ENCODE assay signal across 23 mouse cellular contexts in genomic region chr11:62270851-62271250, GRCm38 (mm10). TPM values are rescaled to one million over a fixed set of nuclear protein-coding genes. Genes with fewer than 3 reads are reported as not detected.
DNase-seq lines count a peak whose midpoint lies in the region; ATAC-seq lines count a peak whose summit lies in the region.
"Had no signal": no experiment of that assay in that cellular context is flagged by ENCODE, and none has a peak within 500 bp of the region (broad histone marks: within the 10 kb centered on the region; RNA-seq: fewer than 3 reads in every experiment).

No protein-coding gene starts in this region.

- DNase-seq in embryo, embryonic 10 days (ENCODE audit: low spot score): peak; percentile 30
- DNase-seq in embryo, embryonic 9.5 days (ENCODE audit: extremely low spot score): no peak
- DNase-seq in kidney, adult 9 months: no peak
- peak; percentile 79 for DNase-seq in midbrain, embryonic 11.5 days (ENCODE audit: low spot score, missing footprints)
- no peak for DNase-seq in midbrain, embryonic 10.5 days (ENCODE audit: low spot score)
- DNase-seq in embryonic facial prominence, embryonic 14.5 days (ENCODE audit: low spot score): peak; percentile 26
- DNase-seq: adrenal gland, adult 8-10 months; adrenal gland, postnatal 25 days; cerebellum, adult 11-12 months; cerebellum, adult 8-10 months; cerebellum, postnatal 10 days; cerebellum, postnatal 36 days; forebrain, postnatal 0 days; gastrocnemius, adult 2 months; gastrocnemius, postnatal 14 days; heart, adult 11 months had no signal

- no peaks in the 10 kb centered on the region for H3K27me3 ChIP-seq in kidney, embryonic 16.5 days (ENCODE audit: insufficient read depth, low read length)
- no peaks in the 10 kb centered on the region for H3K27me3 ChIP-seq in midbrain, embryonic 11.5 days (ENCODE audit: control insufficient read depth, insufficient read depth, low read length)
- peaks cover 21% of the 10 kb centered on the region; the same call in 1 of the 2 replicates for H3K27me3 ChIP-seq in midbrain, embryonic 10.5 days (ENCODE audit: low read depth, poor library complexity, severe bottlenecking)
- no peaks in the 10 kb centered on the region for H3K27me3 ChIP-seq in embryonic facial prominence, embryonic 14.5 days (replicated peaks; ENCODE audit: control insufficient read depth, insufficient read depth, low read length)
- H3K27me3 ChIP-seq: embryonic facial prominence, embryonic 15.5 days; hindbrain, embryonic 12.5 days; hindbrain, embryonic 15.5 days had no signal

- WGBS in kidney, embryonic 16.5 days: 43% methylated on average over 5 of the region's 5 CpGs
- 72% methylated on average over 5 of the region's 5 CpGs for WGBS in midbrain, embryonic 11.5 days
- 67% methylated on average over 5 of the region's 5 CpGs for WGBS in midbrain, embryonic 10.5 days
- WGBS in embryonic facial prominence, embryonic 14.5 days: 40% methylated on average over 5 of the region's 5 CpGs

- no peaks in the 10 kb centered on the region for H3K9me3 ChIP-seq in kidney, embryonic 16.5 days (ENCODE audit: low read length)
- H3K9me3 ChIP-seq in midbrain, embryonic 11.5 days (ENCODE audit: control insufficient read depth, low read length): no peaks in the 10 kb centered on the region
- H3K9me3 ChIP-seq in midbrain, embryonic 10.5 days (replicated peaks): no peaks in the 10 kb centered on the region
- no peaks in the 10 kb centered on the region for H3K9me3 ChIP-seq in embryonic facial prominence, embryonic 14.5 days (ENCODE audit: control insufficient read depth, low read length)
- H3K9me3 ChIP-seq: embryonic facial prominence, embryonic 15.5 days; hindbrain, embryonic 12.5 days; hindbrain, embryonic 15.5 days had no signal

- no peak overlapping the region for H3K4me3 ChIP-seq in kidney, embryonic 16.5 days (ENCODE audit: low read length)
- H3K4me3 ChIP-seq in midbrain, embryonic 11.5 days (ENCODE audit: low read depth, low read length): no peak overlapping the region
- no peak overlapping the region for H3K4me3 ChIP-seq in midbrain, embryonic 10.5 days
- H3K4me3 ChIP-seq in embryonic facial prominence, embryonic 14.5 days (ENCODE audit: low read depth, low read length): no peak overlapping the region
- H3K4me3 ChIP-seq: embryonic facial prominence, embryonic 15.5 days; gastrocnemius, adult 2 months; hindbrain, embryonic 12.5 days; hindbrain, embryonic 15.5 days had no signal

- peaks cover 3% of the 10 kb centered on the region; the same call in 1 of the 2 replicates for H3K4me1 ChIP-seq in kidney, embryonic 16.5 days (ENCODE audit: insufficient read depth, low read length)
- peaks cover 2% of the 10 kb centered on the region; the same call in 1 of the 2 replicates for H3K4me1 ChIP-seq in midbrain, embryonic 11.5 days (ENCODE audit: control insufficient read depth, insufficient read depth, low read length)
- H3K4me1 ChIP-seq in midbrain, embryonic 10.5 days: peaks cover 29% of the 10 kb centered on the region
- H3K4me1 ChIP-seq in embryonic facial prominence, embryonic 14.5 days (ENCODE audit: control insufficient read depth, insufficient read depth, low read length): peaks cover 10% of the 10 kb centered on the region; the same call in 1 of the 2 replicates

- H3K4me2 ChIP-seq in kidney, embryonic 16.5 days (replicated peaks; ENCODE audit: low read depth, low read length): no peak overlapping the region
- H3K4me2 ChIP-seq in midbrain, embryonic 11.5 days: no peak overlapping the region
- no peak overlapping the region for H3K4me2 ChIP-seq in embryonic facial prominence, embryonic 14.5 days (ENCODE audit: low read depth, low read length)
- H3K4me2 ChIP-seq: embryonic facial prominence, embryonic 15.5 days; heart, embryonic 11.5 days; hindbrain, embryonic 12.5 days; hindbrain, embryonic 15.5 days had no signal

- H3K36me3 ChIP-seq in kidney, embryonic 16.5 days (ENCODE audit: insufficient read depth, low read length): no peaks in the 10 kb centered on the region
- H3K36me3 ChIP-seq in midbrain, embryonic 11.5 days (ENCODE audit: control insufficient read depth, insufficient read depth, low read length): no peaks in the 10 kb centered on the region
- H3K36me3 ChIP-seq in midbrain, embryonic 10.5 days: no peaks in the 10 kb centered on the region
- 0 out of 2 replicates have a peak, but pooled peaks cover 6% of the 10 kb centered on the region for H3K36me3 ChIP-seq in embryonic facial prominence, embryonic 14.5 days (ENCODE audit: control insufficient read depth, insufficient read depth, low read length)
- H3K36me3 ChIP-seq: hindbrain, embryonic 12.5 days; hindbrain, embryonic 15.5 days had no signal

- no peak for ATAC-seq in kidney, embryonic 16.5 days (ENCODE audit: low FRiP score, low TSS enrichment)
- no peak for ATAC-seq in midbrain, embryonic 11.5 days (ENCODE audit: low FRiP score)
- no peak for ATAC-seq in embryonic facial prominence, embryonic 14.5 days (ENCODE audit: low read depth)
- ATAC-seq: activated CD4-positive, CD25-positive, alpha-beta regulatory T cell, adult 4 months; forebrain, embryonic 14.5 days; forebrain, postnatal 0 days had no signal

- H3K9ac ChIP-seq in kidney, embryonic 16.5 days (replicated peaks; ENCODE audit: low read length): no peak overlapping the region
- no peak overlapping the region for H3K9ac ChIP-seq in midbrain, embryonic 11.5 days (ENCODE audit: low read length)
- H3K9ac ChIP-seq in embryonic facial prominence, embryonic 14.5 days (ENCODE audit: low read depth, low read length): no peak overlapping the region
- H3K9ac ChIP-seq: embryonic facial prominence, embryonic 15.5 days; forebrain, postnatal 0 days; hindbrain, embryonic 12.5 days; hindbrain, embryonic 15.5 days had no signal

- H3K27ac ChIP-seq in kidney, embryonic 16.5 days (ENCODE audit: low read length): peak overlapping the region; percentile 13; the same call in 1 of the 2 replicates
- H3K27ac ChIP-seq in midbrain, embryonic 11.5 days (ENCODE audit: low read depth, low read length): no peak overlapping the region
- no peak overlapping the region for H3K27ac ChIP-seq in midbrain, embryonic 10.5 days (replicated peaks)
- no peak overlapping the region for H3K27ac ChIP-seq in embryonic facial prominence, embryonic 14.5 days (replicated peaks; ENCODE audit: low read depth, low read length)
- H3K27ac ChIP-seq: embryonic facial prominence, embryonic 15.5 days; gastrocnemius, adult 2 months; hindbrain, embryonic 12.5 days; hindbrain, embryonic 15.5 days had no signal

RNA-seq across cellular contexts. Expression of gene Zswim7, which starts 10.3 kb away (rescaled TPM):
- polyA plus RNA-seq in kidney, embryonic 16.5 days (2015; fragmentation: Nextera tagmentation; extraction: Ambion mirVana): 23.0 and 24.3 TPM in 2 replicates
- 13.4 and 15.3 TPM in 2 replicates for polyA plus RNA-seq in midbrain, embryonic 11.5 days (2014; fragmentation: Nextera tagmentation; extraction: Ambion mirVana)
- polyA plus RNA-seq in midbrain, embryonic 10.5 days (2016; fragmentation: Nextera tagmentation; extraction: Ambion mirVana): 15.6 and 16.8 TPM in 2 replicates
- 25.2 and 27.0 TPM in 2 replicates for polyA plus RNA-seq in embryonic facial prominence, embryonic 14.5 days (2014; fragmentation: Nextera tagmentation; extraction: Ambion mirVana)

RNA-seq across cellular contexts. Expression of gene Ttc19, which starts 10.4 kb away (rescaled TPM):
- 17.2 and 19.8 TPM in 2 replicates for polyA plus RNA-seq in kidney, embryonic 16.5 days (2015; fragmentation: Nextera tagmentation; extraction: Ambion mirVana)
- polyA plus RNA-seq in midbrain, embryonic 11.5 days (2014; fragmentation: Nextera tagmentation; extraction: Ambion mirVana): 11.2 and 13.4 TPM in 2 replicates
- polyA plus RNA-seq in midbrain, embryonic 10.5 days (2016; fragmentation: Nextera tagmentation; extraction: Ambion mirVana): 15.7 and 17.6 TPM in 2 replicates
- 16.7 and 17.5 TPM in 2 replicates for polyA plus RNA-seq in embryonic facial prominence, embryonic 14.5 days (2014; fragmentation: Nextera tagmentation; extraction: Ambion mirVana)

RNA-seq across cellular contexts. Expression of gene Adora2b, which starts 22.1 kb away (rescaled TPM):
- polyA plus RNA-seq in kidney, embryonic 16.5 days (2015; fragmentation: Nextera tagmentation; extraction: Ambion mirVana): 4.4 and 6.0 TPM in 2 replicates
- 3.4 and 5.4 TPM in 2 replicates for polyA plus RNA-seq in midbrain, embryonic 11.5 days (2014; fragmentation: Nextera tagmentation; extraction: Ambion mirVana)
- 3.9 and 4.5 TPM in 2 replicates for polyA plus RNA-seq in midbrain, embryonic 10.5 days (2016; fragmentation: Nextera tagmentation; extraction: Ambion mirVana)
- polyA plus RNA-seq in embryonic facial prominence, embryonic 14.5 days (2014; fragmentation: Nextera tagmentation; extraction: Ambion mirVana): 12.0 and 13.8 TPM in 2 replicates
- polyA plus RNA-seq: activated CD4-positive, CD25-positive, alpha-beta regulatory T cell, adult 4 months had no signal

Comparison
In these comparisons a context has a peak if more than half of its experiments do, and no peak if none do; other contexts are left out.
1. DNase-seq: peak in embryo, embryonic 10 days (single experiment), midbrain, embryonic 11.5 days (single experiment) and embryonic facial prominence, embryonic 14.5 days (single experiment); none in embryo, embryonic 9.5 days (single experiment), kidney, adult 9 months (single experiment) and midbrain, embryonic 10.5 days (single experiment).